Mouse (Mus musculus): ENCODE results near the gene Sh3bgrl3. TPM values are rescaled to one million over a fixed set of nuclear protein-coding genes. Genes with fewer than 3 reads are reported as not detected.

The Sh3bgrl3 gene
- polyA plus RNA-seq, 1 experiment: 1,207 TPM

- WGBS: 73% methylated on average over 3 of the region's 3 CpGs
- Histone ChIP-seq H3K4me1 (ENCODE audit: control insufficient read depth, insufficient read depth, low read length) (peaks cover 12% of the 10 kb centered on the region), H3K4me3 (ENCODE audit: insufficient read depth, low read depth, low read length) (no peak overlapping the region), H3K27ac (ENCODE audit: insufficient read depth, low read depth, low read length) (no peak overlapping the region)
- no peak for TF ChIP-seq CTCF (IDR thresholded peaks at IDR 0.05; ENCODE audit: insufficient read depth, low read depth, low read length)
- TF ChIP-seq POLR2A (IDR thresholded peaks at IDR 0.05; ENCODE audit: insufficient read depth, low read depth, low read length): no peak
These were observed 7.8 kb upstream of the Sh3bgrl3 start for GRCm38 (mm10) chr4:134136280-134136926.

GRCm38 (mm10) chr4:134132519-134133095, 4.0 kb upstream of the Sh3bgrl3 start:
- Histone ChIP-seq H3K4me1 (ENCODE audit: control insufficient read depth, insufficient read depth, low read length) (peaks cover 28% of the 10 kb centered on the region), H3K27ac (ENCODE audit: insufficient read depth, low read depth, low read length) (no peak overlapping the region), H3K4me3 (ENCODE audit: insufficient read depth, low read depth, low read length) (no peak overlapping the region)
- no peak for TF ChIP-seq POLR2A (IDR thresholded peaks at IDR 0.05; ENCODE audit: insufficient read depth, low read depth, low read length)
- TF ChIP-seq CTCF (IDR thresholded peaks at IDR 0.05; ENCODE audit: insufficient read depth, low read depth, low read length): no peak
- 62% methylated on average over 8 of the region's 8 CpGs for WGBS

- no peak for TF ChIP-seq POLR2A (IDR thresholded peaks at IDR 0.05; ENCODE audit: insufficient read depth, low read depth, low read length)
- no peak for TF ChIP-seq CTCF (IDR thresholded peaks at IDR 0.05; ENCODE audit: insufficient read depth, low read depth, low read length)
- H3K27ac ChIP-seq (ENCODE audit: insufficient read depth, low read depth, low read length): no peak overlapping the region
- H3K4me1 ChIP-seq (ENCODE audit: control insufficient read depth, insufficient read depth, low read length): peaks cover 33% of the 10 kb centered on the region
- no peak overlapping the region for H3K4me3 ChIP-seq (ENCODE audit: insufficient read depth, low read depth, low read length)
- WGBS: 89% methylated on average over 3 of the region's 3 CpGs
These were observed 3.5 kb upstream of the Sh3bgrl3 start for GRCm38 (mm10) chr4:134132117-134132516.

- H3K4me1 ChIP-seq (ENCODE audit: control insufficient read depth, insufficient read depth, low read length): peaks cover 58% of the 10 kb centered on the region
- TF ChIP-seq CTCF (IDR thresholded peaks at IDR 0.05; ENCODE audit: insufficient read depth, low read depth, low read length) (no peak), POLR2A (IDR thresholded peaks at IDR 0.05; ENCODE audit: insufficient read depth, low read depth, low read length) (no peak)
- H3K27ac ChIP-seq (ENCODE audit: insufficient read depth, low read depth, low read length): no peak overlapping the region
- WGBS: 36% methylated on average over 6 of the region's 6 CpGs
- H3K4me3 ChIP-seq (ENCODE audit: insufficient read depth, low read depth, low read length): no peak overlapping the region
These were observed 893 bp upstream of the Sh3bgrl3 start for GRCm38 (mm10) chr4:134129482-134129881.

- peak overlapping the region; percentile 59; the same call in 1 of the 2 replicates for H3K27ac ChIP-seq (ENCODE audit: insufficient read depth, low read depth, low read length)
- H3K4me3 ChIP-seq (ENCODE audit: insufficient read depth, low read depth, low read length): peak overlapping the region; percentile 86
- WGBS: 3% methylated on average over 14 of the region's 14 CpGs
- TF ChIP-seq CTCF (IDR thresholded peaks at IDR 0.05; ENCODE audit: insufficient read depth, low read depth, low read length) (no peak), POLR2A (IDR thresholded peaks at IDR 0.05; ENCODE audit: insufficient read depth, low read depth, low read length) (no peak)
- peaks cover 61% of the 10 kb centered on the region for H3K4me1 ChIP-seq (ENCODE audit: control insufficient read depth, insufficient read depth, low read length)
These were observed 384 bp upstream of the Sh3bgrl3 start for GRCm38 (mm10) chr4:134128983-134129362.

GRCm38 (mm10) chr4:134127793-134128192, 796 bp downstream of the Sh3bgrl3 start:
- peaks cover 66% of the 10 kb centered on the region for H3K4me1 ChIP-seq (ENCODE audit: control insufficient read depth, insufficient read depth, low read length)
- H3K4me3 ChIP-seq (ENCODE audit: insufficient read depth, low read depth, low read length): peak overlapping the region; percentile 86
- WGBS: 49% methylated on average over 8 of the region's 8 CpGs
- TF ChIP-seq CTCF (IDR thresholded peaks at IDR 0.05; ENCODE audit: insufficient read depth, low read depth, low read length): no peak
- TF ChIP-seq POLR2A (IDR thresholded peaks at IDR 0.05; ENCODE audit: insufficient read depth, low read depth, low read length): no peak
- H3K27ac ChIP-seq (ENCODE audit: insufficient read depth, low read depth, low read length): peak overlapping the region; percentile 58

- WGBS: 38% methylated on average over 7 of the region's 7 CpGs
- Histone ChIP-seq H3K4me3 (ENCODE audit: insufficient read depth, low read depth, low read length) (peak overlapping the region; percentile 86), H3K27ac (ENCODE audit: insufficient read depth, low read depth, low read length) (peak overlapping the region; percentile 58), H3K4me1 (ENCODE audit: control insufficient read depth, insufficient read depth, low read length) (peaks cover 60% of the 10 kb centered on the region)
- TF ChIP-seq CTCF (IDR thresholded peaks at IDR 0.05; ENCODE audit: insufficient read depth, low read depth, low read length) (no peak), POLR2A (IDR thresholded peaks at IDR 0.05; ENCODE audit: insufficient read depth, low read depth, low read length) (no peak)
These were observed 1.5 kb downstream of the Sh3bgrl3 start for GRCm38 (mm10) chr4:134127121-134127455.

GRCm38 (mm10) chr4:134126300-134127120, 2.1 kb downstream of the Sh3bgrl3 start:
- TF ChIP-seq POLR2A (IDR thresholded peaks at IDR 0.05; ENCODE audit: insufficient read depth, low read depth, low read length) (no peak), CTCF (IDR thresholded peaks at IDR 0.05; ENCODE audit: insufficient read depth, low read depth, low read length) (no peak)
- 82% methylated on average over 21 of the region's 21 CpGs for WGBS
- Histone ChIP-seq H3K4me3 (ENCODE audit: insufficient read depth, low read depth, low read length) (no peak overlapping the region), H3K27ac (ENCODE audit: insufficient read depth, low read depth, low read length) (peak overlapping the region; percentile 52), H3K4me1 (ENCODE audit: control insufficient read depth, insufficient read depth, low read length) (peaks cover 59% of the 10 kb centered on the region)

All from olfactory bulb, adult 2 months (tissue).